Mouse (Mus musculus) splenic B cell, adult 2 months (primary cell): ENCODE results near the gene Tmem151b.

Experiments used
- DNase-seq: peaks from one replicate; pipeline ENCODE4 v3.0.0-alpha.2; 2011; ENCODE audit warnings: low read depth, low spot score
- H3K27me3 ChIP-seq: 2 replicates; pipeline ENCODE4 v1.6.1; 2012; ENCODE audit warnings: mild to moderate bottlenecking, low read length, moderate library complexity, mixed read lengths; ENCODE audit not compliant: control insufficient read depth, poor library complexity, insufficient read depth, severe bottlenecking
- H3K36me3 ChIP-seq: 2 replicates; pipeline ENCODE4 v1.6.1; 2012; ENCODE audit warnings: mild to moderate bottlenecking, low read length, moderate library complexity, mixed read lengths; ENCODE audit not compliant: control insufficient read depth, poor library complexity, insufficient read depth, severe bottlenecking

Tmem151b gene

GRCm38 (mm10) chr17:45523263-45523662, 26.2 kb downstream of the Tmem151b start, which contains the start of gene Tcte1:
Gene Tcte1, plus strand, starts transcription at chr17:45523434.
- DNase-seq: no peak
- no peaks in the 10 kb centered on the region for H3K27me3 ChIP-seq
- no peaks in the 10 kb centered on the region; the same call in 1 of the 2 replicates for H3K36me3 ChIP-seq

GRCm38 (mm10) chr17:45520136-45520535, 29.3 kb downstream of the Tmem151b start:
- DNase-seq: no peak
- Histone ChIP-seq H3K36me3 (no peaks in the 10 kb centered on the region; the same call in 1 of the 2 replicates), H3K27me3 (no peaks in the 10 kb centered on the region)

GRCm38 (mm10) chr17:45518766-45519475, 30.6 kb downstream of the Tmem151b start:
- Histone ChIP-seq H3K27me3 (no peaks in the 10 kb centered on the region), H3K36me3 (no peaks in the 10 kb centered on the region; the same call in 1 of the 2 replicates)
- no peak for DNase-seq

- Histone ChIP-seq H3K27me3 (no peaks in the 10 kb centered on the region), H3K36me3 (no peaks in the 10 kb centered on the region; the same call in 1 of the 2 replicates)
- no peak for DNase-seq
Observed at GRCm38 (mm10) chr17:45517549-45518215, 31.8 kb downstream of the Tmem151b start.

- no peak for DNase-seq
- H3K36me3 ChIP-seq: no peaks in the 10 kb centered on the region; the same call in 1 of the 2 replicates
- H3K27me3 ChIP-seq: no peaks in the 10 kb centered on the region
Observed at GRCm38 (mm10) chr17:45517135-45517534, 32.3 kb downstream of the Tmem151b start.

GRCm38 (mm10) chr17:45516488-45516887, 33.0 kb downstream of the Tmem151b start:
- Histone ChIP-seq H3K27me3 (no peaks in the 10 kb centered on the region), H3K36me3 (no peaks in the 10 kb centered on the region; the same call in 1 of the 2 replicates)
- DNase-seq: peak; percentile 86

- H3K36me3 ChIP-seq: no peaks in the 10 kb centered on the region; the same call in 1 of the 2 replicates
- no peak for DNase-seq
- H3K27me3 ChIP-seq: no peaks in the 10 kb centered on the region
Observed at GRCm38 (mm10) chr17:45515806-45516205, 33.7 kb downstream of the Tmem151b start.

GRCm38 (mm10) chr17:45515204-45515726, 34.2 kb downstream of the Tmem151b start:
- Histone ChIP-seq H3K36me3 (no peaks in the 10 kb centered on the region; the same call in 1 of the 2 replicates), H3K27me3 (no peaks in the 10 kb centered on the region)
- no peak for DNase-seq

- DNase-seq: no peak
- no peaks in the 10 kb centered on the region for H3K27me3 ChIP-seq
- H3K36me3 ChIP-seq: no peaks in the 10 kb centered on the region; the same call in 1 of the 2 replicates
Observed at GRCm38 (mm10) chr17:45511757-45512156, 37.7 kb downstream of the Tmem151b start.

GRCm38 (mm10) chr17:45510871-45511270, 38.6 kb downstream of the Tmem151b start:
- no peaks in the 10 kb centered on the region for H3K27me3 ChIP-seq
- H3K36me3 ChIP-seq: no peaks in the 10 kb centered on the region; the same call in 1 of the 2 replicates
- DNase-seq: no peak

GRCm38 (mm10) chr17:45506700-45507189, 42.7 kb downstream of the Tmem151b start, which contains the start of gene Aars2:
Gene Aars2, plus strand, starts transcription at chr17:45506841.
- DNase-seq: peak; percentile 96
- no peaks in the 10 kb centered on the region for H3K27me3 ChIP-seq
- no peaks in the 10 kb centered on the region for H3K36me3 ChIP-seq

GRCm38 (mm10) chr17:45505941-45506465, 43.5 kb downstream of the Tmem151b start:
- Histone ChIP-seq H3K36me3 (no peaks in the 10 kb centered on the region), H3K27me3 (no peaks in the 10 kb centered on the region)
- no peak for DNase-seq

GRCm38 (mm10) chr17:45503301-45503973, 46.0 kb downstream of the Tmem151b start:
- DNase-seq: no peak
- Histone ChIP-seq H3K36me3 (no peaks in the 10 kb centered on the region), H3K27me3 (no peaks in the 10 kb centered on the region)

GRCm38 (mm10) chr17:45502324-45502723, 47.2 kb downstream of the Tmem151b start:
- H3K27me3 ChIP-seq: no peaks in the 10 kb centered on the region
- DNase-seq: no peak
- H3K36me3 ChIP-seq: no peaks in the 10 kb centered on the region
